In the genomic region with DNA sequence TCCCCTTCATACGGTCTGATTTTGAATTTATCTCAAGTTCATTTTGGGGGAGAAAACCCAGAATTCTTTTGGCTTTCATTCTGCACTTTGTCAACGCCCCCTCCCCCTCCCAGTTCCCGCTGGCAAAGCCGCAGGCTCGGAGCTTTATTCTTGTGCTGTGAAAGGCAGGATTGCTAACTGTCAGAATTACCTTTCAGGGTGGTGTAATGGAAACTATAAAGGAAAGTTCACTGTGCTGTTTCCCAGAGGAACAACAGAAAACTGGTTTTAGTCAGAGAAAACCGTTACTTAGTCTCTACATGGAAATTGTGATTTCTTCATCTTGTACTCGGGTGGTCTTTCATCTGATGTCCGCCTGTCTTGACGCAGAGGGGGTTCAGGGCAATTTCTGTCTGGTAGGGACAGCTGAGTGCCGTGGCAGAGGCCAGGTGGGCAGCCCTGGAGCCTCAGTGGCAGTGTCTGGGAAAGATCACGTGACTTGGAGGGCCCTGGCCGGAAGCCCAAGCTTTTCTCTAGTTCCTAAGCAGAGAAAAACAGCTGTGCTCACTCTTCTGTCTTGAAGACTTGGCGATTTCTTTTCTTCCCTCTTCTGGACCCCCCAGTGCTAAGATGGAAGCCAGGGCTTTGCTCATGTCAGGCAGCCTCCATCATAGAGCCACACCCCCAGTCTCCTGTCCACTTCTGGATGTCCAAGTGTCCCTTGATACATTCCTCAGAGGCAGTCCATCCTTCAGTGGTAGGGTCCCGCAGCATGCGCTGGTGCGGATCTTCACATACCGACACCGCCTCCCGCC, we compare ENCODE assay signal across 8 mouse cellular contexts.
A peak's percentile ranks its signal among the peaks of the same experiment; 100 is the strongest.
DNase-seq lines count a peak whose midpoint lies in the region; ATAC-seq and TF ChIP-seq lines count a peak whose summit lies in the region.

No protein-coding gene starts in this region.

- H3K4me1 ChIP-seq in lung, embryonic 15.5 days = peaks cover 34% of the 10 kb centered on the region
- H3K4me1 ChIP-seq in intestine, embryonic 15.5 days (replicated peaks) = peaks cover 8% of the 10 kb centered on the region
- peaks cover 12% of the 10 kb centered on the region for H3K4me1 ChIP-seq in olfactory bulb, adult 2 months (ENCODE audit: control insufficient read depth, insufficient read depth, low read length)
- no peaks in the 10 kb centered on the region for H3K4me1 ChIP-seq in liver, embryonic 11.5 days (replicated peaks; ENCODE audit: control insufficient read depth, insufficient read depth, low read length)

- H3K27me3 ChIP-seq in lung, embryonic 15.5 days = no peaks in the 10 kb centered on the region
- no peaks in the 10 kb centered on the region for H3K27me3 ChIP-seq in intestine, embryonic 15.5 days (replicated peaks)
- no peaks in the 10 kb centered on the region for H3K27me3 ChIP-seq in liver, embryonic 11.5 days (replicated peaks; ENCODE audit: control insufficient read depth, insufficient read depth, low read length)

- no peak for TF ChIP-seq POLR2A in olfactory bulb, adult 2 months (IDR thresholded peaks at IDR 0.05; ENCODE audit: insufficient read depth, low read depth, low read length)

- no peak for DNase-seq in lung, postnatal 36 days
- peak; percentile 16 to 23 for DNase-seq in gastrocnemius, postnatal 36 days
- no peak for DNase-seq in T-cell, adult 2 months (ENCODE audit: low spot score)
- DNase-seq in urinary bladder, adult 2 months (ENCODE audit: low spot score) = no peak
- DNase-seq in liver, embryonic 11.5 days (ENCODE audit: low spot score) = no peak

- H3K27ac ChIP-seq in lung, embryonic 15.5 days = peak overlapping the region; percentile 25; the same call in 1 of the 2 replicates
- H3K27ac ChIP-seq in intestine, embryonic 15.5 days = peak overlapping the region; percentile 73
- H3K27ac ChIP-seq in olfactory bulb, adult 2 months (ENCODE audit: insufficient read depth, low read depth, low read length) = no peak overlapping the region
- H3K27ac ChIP-seq in liver, embryonic 11.5 days (ENCODE audit: low read depth, low read length) = no peak overlapping the region

- peak overlapping the region; percentile 7; the same call in 1 of the 2 replicates for H3K4me3 ChIP-seq in lung, embryonic 15.5 days
- H3K4me3 ChIP-seq in intestine, embryonic 15.5 days (replicated peaks) = 0 out of 2 replicates have a peak overlapping the region, but pooled peaks have one; percentile 10
- H3K4me3 ChIP-seq in olfactory bulb, adult 2 months (ENCODE audit: insufficient read depth, low read depth, low read length) = peak overlapping the region; percentile 21; the same call in 1 of the 2 replicates
- no peak overlapping the region for H3K4me3 ChIP-seq in liver, embryonic 11.5 days (ENCODE audit: low read depth, low read length)

- no peak overlapping the region for H3K9ac ChIP-seq in lung, embryonic 15.5 days
- H3K9ac ChIP-seq in intestine, embryonic 15.5 days = no peak overlapping the region; the same call in 1 of the 2 replicates
- no peak overlapping the region for H3K9ac ChIP-seq in liver, embryonic 11.5 days (ENCODE audit: low read depth, low read length)

- no peaks in the 10 kb centered on the region for H3K36me3 ChIP-seq in lung, embryonic 15.5 days
- no peaks in the 10 kb centered on the region for H3K36me3 ChIP-seq in intestine, embryonic 15.5 days
- no peaks in the 10 kb centered on the region for H3K36me3 ChIP-seq in liver, embryonic 11.5 days (ENCODE audit: control insufficient read depth, insufficient read depth, low read length)

- ATAC-seq in lung, embryonic 15.5 days (ENCODE audit: borderline replicate concordance, extremely low read depth, low FRiP score, low TSS enrichment) = peak; percentile 78
- ATAC-seq in intestine, embryonic 15.5 days = peak; percentile 42
- ATAC-seq in liver, embryonic 11.5 days (replicated peaks; ENCODE audit: low FRiP score) = no peak

- TF ChIP-seq CTCF in olfactory bulb, adult 2 months (IDR thresholded peaks at IDR 0.05; ENCODE audit: insufficient read depth, low read depth, low read length) = no peak

- no peaks in the 10 kb centered on the region for H3K9me3 ChIP-seq in lung, embryonic 15.5 days
- no peaks in the 10 kb centered on the region for H3K9me3 ChIP-seq in intestine, embryonic 15.5 days
- H3K9me3 ChIP-seq in liver, embryonic 11.5 days (ENCODE audit: control insufficient read depth, low read length) = no peaks in the 10 kb centered on the region

- intact Hi-C loops in gastrocnemius, postnatal 36 days (cut with DNase I) = no loop called here

- peak overlapping the region; percentile 43 for H3K4me2 ChIP-seq in lung, embryonic 15.5 days
- H3K4me2 ChIP-seq in intestine, embryonic 15.5 days (replicated peaks) = peak overlapping the region; percentile 47
- no peak overlapping the region for H3K4me2 ChIP-seq in liver, embryonic 11.5 days

- WGBS in lung, embryonic 15.5 days = 29% methylated on average over 19 of the region's 19 CpGs
- WGBS in intestine, embryonic 15.5 days = 37% methylated on average over 19 of the region's 19 CpGs
- WGBS in olfactory bulb, adult 2 months = 23% methylated on average over 19 of the region's 19 CpGs
- 62% methylated on average over 19 of the region's 19 CpGs for WGBS in liver, embryonic 11.5 days

Comparison
In these comparisons a context has a peak if more than half of its experiments do, and no peak if none do; other contexts are left out.
1. H3K27ac ChIP-seq: peak in lung, embryonic 15.5 days (single experiment) and intestine, embryonic 15.5 days (single experiment); none in olfactory bulb, adult 2 months (single experiment) and liver, embryonic 11.5 days (single experiment).
2. DNase-seq: peak in gastrocnemius, postnatal 36 days (2 of 2); none in lung, postnatal 36 days (single experiment), T-cell, adult 2 months (single experiment), urinary bladder, adult 2 months (single experiment) and liver, embryonic 11.5 days (single experiment).